In genomic region chr11:116645446-116646110, GRCm38 (mm10) we compare ENCODE assay signal across 21 mouse cellular contexts. TPM values are rescaled to one million over a fixed set of nuclear protein-coding genes. Genes with fewer than 3 reads are reported as not detected.
DNase-seq lines count a peak whose midpoint lies in the region; ATAC-seq lines count a peak whose summit lies in the region.
"Had no signal": no experiment of that assay in that cellular context is flagged by ENCODE, and none has a peak within 500 bp of the region (broad histone marks: within the 10 kb centered on the region; RNA-seq: fewer than 3 reads in every experiment).

No protein-coding gene starts in this region.

- 0 out of 2 replicates have a peak overlapping the region, but pooled peaks have one; percentile 20 for H3K27ac ChIP-seq in heart, embryonic 13.5 days (replicated peaks)
- H3K27ac ChIP-seq in kidney, embryonic 16.5 days (ENCODE audit: low read length), result peak overlapping the region; percentile 43; the same call in 1 of the 2 replicates
- peak overlapping the region; percentile 42; the same call in 1 of the 2 replicates for H3K27ac ChIP-seq in limb, embryonic 11.5 days (replicated peaks; ENCODE audit: low read depth, low read length)
- H3K27ac ChIP-seq: limb, embryonic 15.5 days; stomach, embryonic 15.5 days had no signal

- no peak overlapping the region for H3K4me2 ChIP-seq in heart, embryonic 13.5 days
- H3K4me2 ChIP-seq in kidney, embryonic 16.5 days (replicated peaks; ENCODE audit: low read depth, low read length), result no peak overlapping the region
- no peak overlapping the region for H3K4me2 ChIP-seq in limb, embryonic 11.5 days (ENCODE audit: low read depth, severe bottlenecking)
- H3K4me2 ChIP-seq: limb, embryonic 15.5 days; stomach, embryonic 15.5 days had no signal

- no peak overlapping the region for H3K9ac ChIP-seq in heart, embryonic 13.5 days
- H3K9ac ChIP-seq in kidney, embryonic 16.5 days (replicated peaks; ENCODE audit: low read length), result no peak overlapping the region
- H3K9ac ChIP-seq in limb, embryonic 11.5 days (ENCODE audit: low read length), result no peak overlapping the region
- H3K9ac ChIP-seq: forebrain, postnatal 0 days; limb, embryonic 15.5 days; stomach, embryonic 15.5 days had no signal

- no peak overlapping the region for H3K4me3 ChIP-seq in heart, embryonic 13.5 days
- H3K4me3 ChIP-seq in kidney, embryonic 16.5 days (ENCODE audit: low read length), result no peak overlapping the region
- no peak overlapping the region for H3K4me3 ChIP-seq in limb, embryonic 11.5 days (ENCODE audit: low read depth, low read length)
- H3K4me3 ChIP-seq: limb, embryonic 15.5 days; stomach, embryonic 15.5 days had no signal

- no peak for ATAC-seq in heart, embryonic 13.5 days (ENCODE audit: extremely low read depth, insufficient number of reproducible peaks, low FRiP score, low TSS enrichment)
- ATAC-seq in kidney, embryonic 16.5 days (ENCODE audit: low FRiP score, low TSS enrichment), result no peak
- no peak for ATAC-seq in limb, embryonic 11.5 days (ENCODE audit: insufficient number of reproducible peaks, low FRiP score, low TSS enrichment, low read depth)
- ATAC-seq: forebrain, postnatal 0 days had no signal

- intact Hi-C loops in heart, postnatal 36 days (cut with DNase I), result loop anchor here (2.0 to 10.0 kb wide), 2 partner anchors 89 to 411 kb away; no protein-coding TSS in a partner anchor

- H3K9me3 ChIP-seq in heart, embryonic 13.5 days, result no peaks in the 10 kb centered on the region
- no peaks in the 10 kb centered on the region for H3K9me3 ChIP-seq in kidney, embryonic 16.5 days (ENCODE audit: low read length)
- H3K9me3 ChIP-seq in limb, embryonic 11.5 days (ENCODE audit: control insufficient read depth, low read length), result no peaks in the 10 kb centered on the region
- H3K9me3 ChIP-seq: limb, embryonic 15.5 days; stomach, embryonic 15.5 days had no signal

- peaks cover 49% of the 10 kb centered on the region for H3K27me3 ChIP-seq in heart, embryonic 13.5 days (replicated peaks)
- H3K27me3 ChIP-seq in kidney, embryonic 16.5 days (ENCODE audit: insufficient read depth, low read length), result no peaks in the 10 kb centered on the region
- H3K27me3 ChIP-seq in limb, embryonic 11.5 days (ENCODE audit: control insufficient read depth, insufficient read depth, low read length), result no peaks in the 10 kb centered on the region

- peaks cover 54% of the 10 kb centered on the region for H3K4me1 ChIP-seq in heart, embryonic 13.5 days
- H3K4me1 ChIP-seq in kidney, embryonic 16.5 days (ENCODE audit: insufficient read depth, low read length), result peaks cover 47% of the 10 kb centered on the region
- peaks cover 56% of the 10 kb centered on the region for H3K4me1 ChIP-seq in limb, embryonic 11.5 days (ENCODE audit: control insufficient read depth, insufficient read depth, low read length)

- no peaks in the 10 kb centered on the region for H3K36me3 ChIP-seq in heart, embryonic 13.5 days
- H3K36me3 ChIP-seq in kidney, embryonic 16.5 days (ENCODE audit: insufficient read depth, low read length), result no peaks in the 10 kb centered on the region
- no peaks in the 10 kb centered on the region for H3K36me3 ChIP-seq in limb, embryonic 11.5 days (ENCODE audit: control insufficient read depth, insufficient read depth, low read length)
- H3K36me3 ChIP-seq: limb, embryonic 15.5 days; stomach, embryonic 15.5 days had no signal

- 56% methylated on average over 8 of the region's 8 CpGs for WGBS in heart, embryonic 13.5 days
- WGBS in kidney, embryonic 16.5 days, result 33% methylated on average over 8 of the region's 8 CpGs
- 6% methylated on average over 8 of the region's 8 CpGs for WGBS in limb, embryonic 11.5 days

- peak; percentile 10 to 11 for DNase-seq in cerebellum, postnatal 25 days
- no peak for DNase-seq in cerebellum, adult 18-20 months
- DNase-seq in heart, postnatal 36 days, result no peak
- no peak for DNase-seq in kidney, adult 8-10 months
- peak; percentile 58 for DNase-seq in limb, embryonic 11.5 days (ENCODE audit: low spot score)
- DNase-seq in liver, result no peak
- DNase-seq: adrenal gland, postnatal 36 days; cerebellum, adult 8-10 months; forebrain, postnatal 0 days; gastrocnemius, postnatal 14 days; layer of hippocampus, adult 9-11 months; lung, adult 18-20 months; spleen, adult 18-20 months had no signal

RNA-seq across cellular contexts. Expression of gene Prcd, which starts 7.8 kb away (rescaled TPM):
- 0.51 and 0.93 TPM in 2 replicates for polyA plus RNA-seq in heart, embryonic 13.5 days (2015; fragmentation: Nextera tagmentation; extraction: Ambion mirVana)
- total RNA-seq in heart, postnatal 36 days (2021), result 1 to 10 TPM in 1 of 2 experiments, under 1 TPM in 1; 0.97 to 1.8 TPM
- 1.3 and 1.5 TPM in 2 replicates for polyA plus RNA-seq in kidney, embryonic 16.5 days (2015; fragmentation: Nextera tagmentation; extraction: Ambion mirVana)
- polyA plus RNA-seq in limb, embryonic 11.5 days (2014; fragmentation: Nextera tagmentation; extraction: Ambion mirVana), result 0.95 and 0.97 TPM in 2 replicates
- total RNA-seq: CH12.LX; midbrain, postnatal 0 days had no signal

RNA-seq across cellular contexts. Expression of gene Cygb, which starts 8.5 kb away (rescaled TPM):
- polyA plus RNA-seq in heart, embryonic 13.5 days (2015; fragmentation: Nextera tagmentation; extraction: Ambion mirVana), result 2.6 TPM in 2 replicates
- total RNA-seq in heart, postnatal 36 days (2021), result 10 to 100 TPM; 39.8 to 50.8 TPM
- 17.0 and 17.5 TPM in 2 replicates for polyA plus RNA-seq in kidney, embryonic 16.5 days (2015; fragmentation: Nextera tagmentation; extraction: Ambion mirVana)
- polyA plus RNA-seq in limb, embryonic 11.5 days (2014; fragmentation: Nextera tagmentation; extraction: Ambion mirVana), result 2.3 and 2.8 TPM in 2 replicates
- total RNA-seq: CH12.LX; megakaryocyte-erythroid progenitor cell, adult 5-6 weeks had no signal

RNA-seq across cellular contexts. Expression of gene Rhbdf2, which starts 18.8 kb away (rescaled TPM):
- 7.2 and 8.0 TPM in 2 replicates for polyA plus RNA-seq in heart, embryonic 13.5 days (2015; fragmentation: Nextera tagmentation; extraction: Ambion mirVana)
- 10 to 100 TPM; 10.3 to 15.3 TPM for total RNA-seq in heart, postnatal 36 days (2021)
- 11.4 and 12.8 TPM in 2 replicates for polyA plus RNA-seq in kidney, embryonic 16.5 days (2015; fragmentation: Nextera tagmentation; extraction: Ambion mirVana)
- polyA plus RNA-seq in limb, embryonic 11.5 days (2014; fragmentation: Nextera tagmentation; extraction: Ambion mirVana), result 3.1 and 3.9 TPM in 2 replicates

RNA-seq across cellular contexts. Expression of gene Aanat, which starts 59.3 kb away (rescaled TPM):
- polyA plus RNA-seq in heart, embryonic 13.5 days (2015; fragmentation: Nextera tagmentation; extraction: Ambion mirVana), result not detected in 2 replicates
- total RNA-seq in heart, postnatal 36 days (2021), result not detected
- polyA plus RNA-seq in kidney, embryonic 16.5 days (2015; fragmentation: Nextera tagmentation; extraction: Ambion mirVana), result not detected in 2 replicates
- polyA plus RNA-seq in limb, embryonic 11.5 days (2014; fragmentation: Nextera tagmentation; extraction: Ambion mirVana), result 0.28 TPM in 1 of 2 replicates, not detected in the other
- total RNA-seq: adrenal gland, postnatal 36 days; CH12.LX; gastrocnemius, postnatal 14 days; megakaryocyte-erythroid progenitor cell, adult 5-6 weeks had no signal
- polyA plus RNA-seq: limb, embryonic 15.5 days; thymus, postnatal 0 days had no signal

Comparison
In these comparisons a context has a peak if more than half of its experiments do, and no peak if none do; other contexts are left out.
1. DNase-seq: peak in cerebellum, postnatal 25 days (2 of 2) and limb, embryonic 11.5 days (single experiment); none in cerebellum, adult 18-20 months (0 of 2), heart, postnatal 36 days (0 of 2), kidney, adult 8-10 months (0 of 2) and liver (single experiment).
2. Peak in every context shown above with its lines, with median percentiles within 50 percentile points of each other: H3K27ac ChIP-seq.